Mouse (Mus musculus) kidney, adult 18-20 months (tissue): Measurements from ENCODE around the gene Olfr666.
"Not testable (repeated sequence)": the region's sequence is repeated elsewhere in the genome, so short reads cannot be mapped to it uniquely, and the experiment has no call there.

ENCODE experiments used
- DNase-seq: peaks from one replicate; pipeline ENCODE4 v3.0.0; 2021

Gene Olfr666

DNA sequence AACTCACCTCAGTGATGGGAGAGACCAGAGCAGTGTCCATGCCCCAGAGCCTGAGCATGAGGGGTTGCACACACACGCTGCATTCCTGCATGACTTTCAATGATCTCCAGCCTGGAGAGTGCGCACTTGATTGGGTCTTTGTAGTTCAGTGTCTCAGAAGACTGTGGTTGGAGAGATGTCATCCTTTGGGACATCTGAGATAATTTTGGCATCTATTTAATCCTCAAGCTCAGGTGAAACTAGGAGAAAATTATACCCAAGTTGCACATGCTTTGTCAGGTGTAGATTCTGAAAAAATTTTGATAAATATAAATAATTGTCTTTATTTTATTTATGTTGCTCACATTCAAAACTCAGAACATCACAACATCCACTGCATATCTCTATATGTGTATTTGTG lies at the start of gene Olfr666:
Olfr666 (minus strand) TSS at position 101 of the 400 bp plus-strand sequence.
- DNase-seq, result no peak

DNA sequence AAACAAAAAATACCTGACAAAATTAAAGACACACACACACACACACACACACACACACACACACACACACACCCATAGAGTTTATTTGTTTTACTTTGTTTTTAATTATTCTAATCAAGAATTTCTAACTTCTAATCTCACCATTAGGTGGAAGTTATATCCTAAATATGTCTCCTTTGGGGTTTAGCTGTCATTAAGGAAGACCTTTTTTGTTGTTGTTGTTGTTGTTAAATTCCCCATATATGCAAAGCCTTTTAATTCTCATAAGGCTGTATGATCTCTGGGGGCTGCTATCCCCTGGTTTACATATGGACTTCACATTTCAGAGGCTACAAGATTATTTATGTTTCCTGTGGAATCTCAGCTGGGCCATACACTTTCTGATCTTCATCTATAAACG lies 38.2 kb upstream of the Olfr666 start, which contains the start of gene Olfr669:
Olfr669 (plus strand) TSS at position 301 of the 400 bp plus-strand sequence.
- no peak for DNase-seq

DNA sequence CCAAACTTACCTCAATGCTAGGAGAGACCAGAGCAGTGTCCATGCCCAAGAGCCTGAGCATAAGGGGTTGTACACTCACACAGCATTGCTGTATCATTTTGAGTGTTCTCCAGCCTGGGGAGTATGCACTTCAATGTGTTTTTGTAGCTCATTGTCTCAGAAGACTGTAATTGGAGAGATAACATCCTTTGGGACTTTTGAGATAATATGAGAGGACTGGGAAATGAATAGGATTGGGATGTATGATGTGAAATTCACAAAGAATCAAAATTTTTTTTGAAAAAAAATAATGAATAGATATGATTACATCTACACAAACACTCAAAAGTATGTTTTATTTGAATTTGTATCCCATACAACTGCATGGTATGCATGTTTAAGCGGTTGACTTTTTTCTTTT lies 32.2 kb upstream of the Olfr666 start, which contains the start of gene Olfr668:
Olfr668 (minus strand) TSS at position 101 of the 400 bp plus-strand sequence.
- DNase-seq, result no peak

DNA sequence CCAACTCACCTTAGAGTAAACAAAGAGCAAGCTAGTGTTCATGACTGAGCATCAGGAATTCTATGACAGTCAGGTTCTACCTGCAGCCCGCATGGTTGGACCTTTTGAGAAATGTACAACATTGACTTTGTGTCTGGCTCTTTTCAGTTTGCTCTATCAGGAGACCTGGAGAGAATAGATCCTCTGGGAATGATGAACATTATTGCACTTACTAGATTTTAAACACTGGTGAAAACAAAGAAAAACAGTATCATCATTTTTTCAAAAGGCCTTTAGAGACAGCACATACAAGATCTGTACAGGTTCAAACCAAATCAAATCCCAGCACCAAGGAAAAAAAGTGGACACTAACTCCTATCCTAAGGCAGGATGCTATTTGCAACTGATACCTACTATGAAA lies 25.6 kb upstream of the Olfr666 start, which contains the start of gene Olfr667:
Olfr667 (minus strand) TSS at position 101 of the 400 bp plus-strand sequence.
- DNase-seq, result no peak

DNA sequence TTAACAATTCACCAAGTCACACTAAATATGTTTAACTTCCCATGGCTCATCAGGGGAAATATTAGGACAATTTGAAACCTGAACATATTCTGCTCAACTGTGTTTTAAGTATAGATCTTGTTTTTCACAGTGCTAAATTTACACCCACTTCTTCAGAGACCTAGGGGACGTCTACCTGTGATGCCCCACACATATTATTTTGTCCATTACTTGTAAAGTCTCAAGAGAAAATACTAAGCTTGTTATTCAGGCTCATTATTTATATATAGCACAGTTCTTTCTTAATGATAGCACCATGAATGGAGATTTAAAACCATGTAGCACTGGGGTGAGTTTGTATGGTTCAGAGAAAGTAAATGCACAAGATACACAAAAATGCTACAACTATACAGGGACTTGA lies 18.0 kb downstream of the Olfr666 start, which contains the start of gene Olfr665:
Olfr665 (plus strand) TSS at position 301 of the 400 bp plus-strand sequence.
- no peak for DNase-seq

DNA sequence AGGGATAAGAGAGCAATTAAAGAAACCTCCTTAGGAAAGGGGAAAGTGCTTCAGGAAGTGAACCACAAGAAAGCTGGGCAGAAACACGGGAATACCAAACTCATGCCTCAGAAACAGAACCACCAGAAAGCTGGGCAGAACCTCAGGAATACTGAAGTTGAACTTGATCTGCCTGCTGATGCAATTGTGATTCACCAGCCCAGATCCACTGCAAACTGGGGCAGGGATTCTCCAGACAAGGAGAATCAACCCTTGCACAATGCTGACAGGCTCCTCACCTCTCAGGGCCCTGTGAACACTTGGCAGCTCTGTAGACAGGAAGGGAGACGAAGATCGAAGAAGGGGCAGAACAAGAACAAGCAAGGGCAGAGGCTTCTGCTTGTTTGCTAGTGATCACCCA lies 34.4 kb downstream of the Olfr666 start:
- no peak for DNase-seq

DNA sequence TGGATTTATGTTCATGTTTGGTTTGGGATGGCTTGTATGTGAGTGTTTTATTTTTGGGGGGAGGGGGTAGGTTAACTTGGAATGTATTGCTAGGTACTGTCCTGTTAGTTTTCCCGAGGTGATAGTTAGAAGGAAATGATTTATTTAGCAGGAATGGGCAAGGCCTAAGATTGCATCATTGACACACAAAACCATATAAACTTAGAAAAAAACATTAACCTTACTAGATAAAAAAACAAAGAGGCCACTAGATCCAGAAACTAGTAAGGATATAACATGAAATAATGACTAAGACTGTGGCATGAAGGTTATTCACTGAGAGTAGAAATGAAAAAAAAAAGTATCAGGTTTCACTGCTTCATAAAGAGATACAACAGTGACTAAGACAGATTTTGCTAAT lies 38.1 kb downstream of the Olfr666 start:
- no peak for DNase-seq

DNA sequence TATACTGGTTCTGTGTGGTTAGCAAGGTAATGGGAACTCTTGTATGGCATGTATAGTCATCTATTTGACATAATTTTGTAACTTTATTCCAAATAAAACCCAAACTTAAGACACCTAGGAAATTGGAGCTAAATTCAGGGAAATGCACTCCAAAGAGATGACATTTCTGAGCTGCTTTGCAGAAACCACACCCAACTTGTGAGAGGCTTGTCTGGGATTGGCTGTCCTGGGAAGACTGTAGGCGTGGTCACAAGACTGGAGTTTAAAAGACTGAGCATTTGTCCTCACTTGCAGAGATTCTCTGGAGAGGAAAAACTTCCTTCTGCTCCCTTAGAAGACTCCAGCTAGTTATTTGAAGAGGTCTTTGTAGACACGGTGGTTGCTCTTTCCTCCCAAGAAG lies 39.0 kb downstream of the Olfr666 start, which contains the start of gene Usp17la:
Usp17la (plus strand) TSS at position 301 of the 400 bp plus-strand sequence.
- DNase-seq, result not testable (repeated sequence)

DNA sequence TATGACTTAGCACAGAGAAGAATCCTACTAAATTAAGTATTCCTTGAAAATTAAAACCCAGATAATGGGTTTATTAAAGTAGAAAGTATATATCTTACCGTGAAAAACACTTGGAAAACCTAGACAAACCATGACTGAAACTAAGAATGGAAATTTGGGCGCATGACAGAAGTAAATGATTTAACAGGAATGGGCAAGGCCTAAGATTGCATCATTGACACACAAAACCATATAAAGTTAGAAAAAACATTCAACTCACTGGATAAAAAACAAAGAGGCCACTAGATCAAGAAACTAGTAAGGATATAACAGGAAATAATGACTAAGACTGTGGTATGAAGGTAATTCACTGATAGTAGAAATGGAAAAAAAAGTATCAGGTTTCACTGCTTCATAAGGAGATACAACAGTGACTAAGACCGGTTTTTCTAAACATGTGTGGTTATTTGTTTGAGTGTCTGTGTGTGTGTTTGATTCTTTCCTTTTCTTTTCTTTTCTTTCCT lies 40.5 kb downstream of the Olfr666 start:
- no peak for DNase-seq

DNA sequence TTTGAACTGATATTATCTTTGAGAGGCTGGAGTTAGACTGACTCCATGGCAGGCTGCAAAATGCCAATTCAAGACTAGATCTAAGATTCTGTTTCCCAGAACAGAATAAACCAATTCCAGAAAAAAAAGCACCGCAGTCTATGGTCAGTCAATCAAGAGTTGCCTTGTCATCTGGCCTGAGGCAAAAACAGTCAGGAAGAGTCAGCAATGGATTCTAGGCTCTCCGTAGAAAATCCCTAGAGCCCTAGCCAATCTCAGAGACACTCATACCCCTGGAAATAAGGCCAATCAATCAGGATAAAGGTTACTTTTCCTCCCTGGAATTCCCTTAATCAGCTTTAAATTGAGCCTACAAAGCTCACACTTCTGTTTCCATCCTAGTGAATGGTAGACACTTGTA lies 44.2 kb downstream of the Olfr666 start:
- DNase-seq, result not testable (repeated sequence)

DNA sequence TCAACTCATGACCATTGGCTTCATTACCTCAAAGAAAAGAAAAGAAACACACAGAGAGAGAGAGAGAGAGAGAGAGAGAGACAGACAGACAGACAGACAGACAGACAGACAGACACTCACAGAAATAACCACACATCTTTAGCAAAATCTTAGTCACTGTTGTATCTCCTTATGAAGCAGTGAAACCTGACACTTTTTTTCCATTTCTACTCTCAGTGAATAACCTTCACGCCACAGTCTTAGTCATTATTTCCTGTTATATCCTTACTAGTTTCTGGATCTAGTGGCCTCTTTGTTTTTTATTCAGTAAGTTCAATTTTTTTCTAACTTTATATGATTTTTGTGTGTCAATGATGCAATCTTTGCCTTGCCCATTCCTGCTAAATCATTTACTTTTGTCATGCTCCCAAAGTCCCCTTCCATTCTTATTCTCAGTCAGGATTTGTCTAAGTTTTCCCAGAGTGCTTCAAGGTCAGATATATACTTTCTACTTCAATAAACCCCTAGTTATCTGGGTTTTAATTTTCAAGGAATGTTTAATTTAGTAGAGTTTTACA lies 51.9 kb downstream of the Olfr666 start:
- DNase-seq, result no peak

DNA sequence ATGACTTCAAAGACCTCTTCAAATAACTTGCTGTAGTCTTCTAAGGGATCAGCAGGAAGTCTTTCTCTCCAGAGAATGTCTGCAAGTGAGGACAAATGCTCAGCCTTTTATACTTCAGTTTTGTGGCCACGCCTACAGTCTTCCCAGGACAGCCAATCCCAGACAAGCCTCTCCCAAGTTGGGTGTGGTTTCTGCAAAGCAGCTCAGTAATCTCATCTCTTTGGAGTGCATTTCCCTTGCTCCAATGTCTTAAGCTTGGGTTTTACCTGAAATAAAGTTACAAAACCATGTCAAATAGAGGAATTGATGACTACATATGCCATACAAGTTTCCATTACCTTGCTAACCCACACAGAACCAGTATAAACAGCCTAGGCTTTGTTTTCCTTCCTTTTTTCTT lies 53.2 kb downstream of the Olfr666 start, which contains the start of gene Usp17lb:
Usp17lb (minus strand) TSS at position 101 of the 400 bp plus-strand sequence.
- DNase-seq, result no peak
